Mouse (Mus musculus) hindbrain, embryonic 11.5 days (tissue): ENCODE measurements at regions not wholly inside any gene's neighbourhood (a gene's known extent, or its start where the extent isn't known, plus 50 kb on each side); places are given as distances from the start of the nearest gene placed in this dataset.

Source experiments
- ATAC-seq: fragments of 200-750 bp; cut with Nextera tagmentation; 2 replicates; pipeline ENCODE4 v1.8.0; 2017; ENCODE audit warnings: mild to moderate bottlenecking, moderate TSS enrichment, moderate library complexity; ENCODE audit not compliant: low FRiP score
- DNase-seq: peaks from one replicate; pipeline ENCODE4 v3.0.0-alpha.2; 2015; ENCODE audit warnings: low spot score
- H3K27ac ChIP-seq: fragments of 300-500 bp; sonication (generic); 2 replicates; pipeline ENCODE4 v1.5.1; 2014; ENCODE audit warnings: mild to moderate bottlenecking, low read depth, low read length
- H3K27me3 ChIP-seq: fragments of 300-500 bp; sonication (generic); 2 replicates; pipeline ENCODE4 v1.6.1; 2014; ENCODE audit warnings: mild to moderate bottlenecking, low read length, moderate library complexity, mixed read lengths; ENCODE audit not compliant: control insufficient read depth, insufficient read depth
- H3K36me3 ChIP-seq: fragments of 300-500 bp; sonication (generic); 2 replicates; pipeline ENCODE4 v1.6.1; 2014; ENCODE audit warnings: mild to moderate bottlenecking, low read length, moderate library complexity, mixed read lengths; ENCODE audit not compliant: control insufficient read depth, insufficient read depth
- H3K4me1 ChIP-seq: fragments of 300-500 bp; sonication (generic); replicated peaks from 2 replicates; pipeline ENCODE4 v1.6.1; 2014; ENCODE audit warnings: low read length, mixed read lengths; ENCODE audit not compliant: control insufficient read depth, insufficient read depth
- H3K4me2 ChIP-seq: fragments of 300-500 bp; sonication (generic); replicated peaks from 2 replicates; pipeline ENCODE4 v1.6.1; 2014; ENCODE audit warnings: mild to moderate bottlenecking, low read depth, low read length
- H3K4me3 ChIP-seq: fragments of 300-500 bp; sonication (generic); 2 replicates; pipeline ENCODE4 v1.5.1; 2014; ENCODE audit warnings: low read depth, low read length
- H3K9ac ChIP-seq: fragments of 300-500 bp; sonication (generic); 2 replicates; pipeline ENCODE4 v1.6.1; 2014; ENCODE audit warnings: low read depth, low read length
- H3K9me3 ChIP-seq: fragments of 300-500 bp; sonication (generic); 2 replicates; pipeline ENCODE4 v1.6.1; 2016; ENCODE audit warnings: low read length; ENCODE audit not compliant: control insufficient read depth
- WGBS: fragments of 180-500 bp; shearing (Covaris S2); extraction: QIAGEN DNeasy Blood & Tissue Kit; methylation state at CpG from one replicate; pipeline ENCODE4 v1.1.7; 2014; 5-methylcytosine and 5-hydroxymethylcytosine counted together

- 76% methylated on average over 8 of the region's 8 CpGs for WGBS
- H3K36me3 ChIP-seq: no peaks in the 10 kb centered on the region
- no peak for DNase-seq
These were observed 157.8 kb upstream of the Mphosph6 start for GRCm38 (mm10) chr8:117959501-117959900.

GRCm38 (mm10) chr8:117958914-117959313, 157.2 kb upstream of the Mphosph6 start:
- no peaks in the 10 kb centered on the region for H3K9me3 ChIP-seq
- no peak overlapping the region for H3K4me2 ChIP-seq
- no peak overlapping the region for H3K4me3 ChIP-seq
- DNase-seq: no peak
- no peaks in the 10 kb centered on the region for H3K4me1 ChIP-seq
- WGBS: 51% methylated on average over 3 of the region's 3 CpGs
- H3K27me3 ChIP-seq: no peaks in the 10 kb centered on the region
- ATAC-seq: no peak
- H3K36me3 ChIP-seq: no peaks in the 10 kb centered on the region
- no peak overlapping the region for H3K27ac ChIP-seq
- no peak overlapping the region for H3K9ac ChIP-seq

More at GRCm38 (mm10) chr8:117959501-117959900, 157.8 kb upstream of the Mphosph6 start:
- no peak overlapping the region for H3K4me3 ChIP-seq
- ATAC-seq: no peak
- H3K9ac ChIP-seq: no peak overlapping the region
- H3K9me3 ChIP-seq: no peaks in the 10 kb centered on the region
- no peak overlapping the region for H3K27ac ChIP-seq
- H3K4me1 ChIP-seq: no peaks in the 10 kb centered on the region
- no peak overlapping the region for H3K4me2 ChIP-seq
- H3K27me3 ChIP-seq: no peaks in the 10 kb centered on the region

- WGBS: 9% methylated on average over 5 of the region's 5 CpGs
These were observed 149.9 kb upstream of the Mphosph6 start for GRCm38 (mm10) chr8:117951656-117952055.

GRCm38 (mm10) chr8:117946540-117946939, 144.8 kb upstream of the Mphosph6 start:
- Histone ChIP-seq H3K4me2 (no peak overlapping the region), H3K4me1 (no peaks in the 10 kb centered on the region), H3K9ac (no peak overlapping the region), H3K27me3 (no peaks in the 10 kb centered on the region), H3K27ac (no peak overlapping the region), H3K36me3 (no peaks in the 10 kb centered on the region), H3K9me3 (no peaks in the 10 kb centered on the region), H3K4me3 (no peak overlapping the region)
- WGBS: 76% methylated on average over 3 of the region's 3 CpGs
- ATAC-seq: no peak
- no peak for DNase-seq

More at GRCm38 (mm10) chr8:117951656-117952055, 149.9 kb upstream of the Mphosph6 start:
- Histone ChIP-seq H3K9ac (no peak overlapping the region), H3K36me3 (no peaks in the 10 kb centered on the region), H3K4me3 (no peak overlapping the region), H3K9me3 (no peaks in the 10 kb centered on the region), H3K27me3 (no peaks in the 10 kb centered on the region), H3K4me2 (no peak overlapping the region), H3K27ac (no peak overlapping the region), H3K4me1 (no peaks in the 10 kb centered on the region)
- DNase-seq: no peak
- ATAC-seq: no peak

- H3K4me2 ChIP-seq: no peak overlapping the region
- H3K27ac ChIP-seq: no peak overlapping the region
- no peaks in the 10 kb centered on the region for H3K27me3 ChIP-seq
- DNase-seq: no peak
- H3K4me3 ChIP-seq: no peak overlapping the region
- H3K4me1 ChIP-seq: no peaks in the 10 kb centered on the region
- H3K9ac ChIP-seq: no peak overlapping the region
- H3K9me3 ChIP-seq: no peaks in the 10 kb centered on the region
- 90% methylated on average over 16 of the region's 16 CpGs for WGBS
- peak; percentile 47 for ATAC-seq
- H3K36me3 ChIP-seq: no peaks in the 10 kb centered on the region
These were observed 132.9 kb upstream of the Mphosph6 start for GRCm38 (mm10) chr8:117934566-117935094.

GRCm38 (mm10) chr8:117930687-117931086, 128.9 kb upstream of the Mphosph6 start:
- Histone ChIP-seq H3K4me2 (no peak overlapping the region), H3K4me3 (no peak overlapping the region), H3K27ac (no peak overlapping the region), H3K36me3 (no peaks in the 10 kb centered on the region), H3K9me3 (no peaks in the 10 kb centered on the region), H3K27me3 (no peaks in the 10 kb centered on the region), H3K9ac (no peak overlapping the region), H3K4me1 (0 out of 2 replicates have a peak, but pooled peaks cover 2% of the 10 kb centered on the region)
- peak; percentile 66 for DNase-seq
- no peak for ATAC-seq
- 67% methylated on average over 6 of the region's 6 CpGs for WGBS

- Histone ChIP-seq H3K27ac (no peak overlapping the region), H3K4me1 (0 out of 2 replicates have a peak, but pooled peaks cover 2% of the 10 kb centered on the region), H3K9me3 (no peaks in the 10 kb centered on the region), H3K36me3 (no peaks in the 10 kb centered on the region), H3K27me3 (no peaks in the 10 kb centered on the region), H3K4me3 (no peak overlapping the region), H3K9ac (no peak overlapping the region), H3K4me2 (no peak overlapping the region)
- ATAC-seq (no peak), DNase-seq (no peak)
- 40% methylated on average over 12 of the region's 12 CpGs for WGBS
These were observed 127.9 kb upstream of the Mphosph6 start for GRCm38 (mm10) chr8:117929606-117930005.

- Histone ChIP-seq H3K9ac (no peak overlapping the region), H3K36me3 (no peaks in the 10 kb centered on the region), H3K27ac (no peak overlapping the region), H3K9me3 (no peaks in the 10 kb centered on the region), H3K4me1 (no peaks in the 10 kb centered on the region), H3K4me2 (no peak overlapping the region), H3K27me3 (no peaks in the 10 kb centered on the region), H3K4me3 (no peak overlapping the region)
- WGBS: 92% methylated on average over 6 of the region's 6 CpGs
- no peak for ATAC-seq
- no peak for DNase-seq
These were observed 121.6 kb upstream of the Mphosph6 start for GRCm38 (mm10) chr8:117923296-117923695.

GRCm38 (mm10) chr8:117903052-117903451, 101.3 kb upstream of the Mphosph6 start:
- Histone ChIP-seq H3K4me2 (no peak overlapping the region), H3K9ac (no peak overlapping the region), H3K4me3 (no peak overlapping the region), H3K27me3 (no peaks in the 10 kb centered on the region), H3K36me3 (no peaks in the 10 kb centered on the region), H3K9me3 (no peaks in the 10 kb centered on the region), H3K4me1 (no peaks in the 10 kb centered on the region), H3K27ac (no peak overlapping the region)
- no peak for ATAC-seq
- WGBS: 81% methylated on average over 8 of the region's 8 CpGs
- DNase-seq: no peak
